Mouse (Mus musculus): ENCODE results near the gene Bbs9.

Gene Bbs9

DNA sequence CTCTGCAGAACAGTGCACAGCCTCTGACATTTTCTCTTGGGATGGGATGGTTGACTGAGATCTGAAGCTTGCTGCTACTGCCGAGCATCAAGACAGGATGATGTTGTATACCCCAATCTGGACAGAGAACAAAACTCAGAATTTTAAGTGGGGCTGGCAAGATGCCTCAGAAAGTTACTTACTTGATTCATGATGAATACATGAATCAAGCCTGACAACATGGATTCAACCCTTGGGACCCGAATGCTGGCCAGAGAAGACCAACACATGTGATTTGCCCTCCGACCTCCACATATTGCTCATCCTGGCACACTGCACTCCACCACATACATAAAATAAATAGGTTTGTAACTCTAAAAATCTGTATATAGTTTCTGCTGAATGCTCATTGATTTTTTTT, 403.8 kb downstream of the Bbs9 start:
- no peak for DNase-seq

DNA sequence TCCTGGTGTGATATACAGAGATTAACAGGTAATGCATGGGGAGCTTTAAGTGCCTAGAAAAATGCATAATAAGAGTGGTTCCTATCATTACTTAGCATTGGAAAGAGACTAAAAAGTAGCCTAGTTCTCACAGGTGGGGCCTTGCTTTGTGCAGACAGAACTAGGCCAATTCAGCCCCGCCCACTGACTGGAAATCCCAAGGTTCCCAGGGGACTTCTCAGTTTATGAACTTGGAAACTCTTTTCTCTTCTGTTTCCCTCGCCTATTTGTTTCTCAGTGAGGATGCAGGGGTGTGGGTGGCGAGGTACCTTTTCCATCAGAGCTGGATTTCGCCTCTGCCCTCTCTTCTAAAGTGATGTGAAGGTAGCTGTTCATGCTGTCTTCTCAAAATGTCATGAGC, 410.8 kb downstream of the Bbs9 start:
- DNase-seq: no peak

DNA sequence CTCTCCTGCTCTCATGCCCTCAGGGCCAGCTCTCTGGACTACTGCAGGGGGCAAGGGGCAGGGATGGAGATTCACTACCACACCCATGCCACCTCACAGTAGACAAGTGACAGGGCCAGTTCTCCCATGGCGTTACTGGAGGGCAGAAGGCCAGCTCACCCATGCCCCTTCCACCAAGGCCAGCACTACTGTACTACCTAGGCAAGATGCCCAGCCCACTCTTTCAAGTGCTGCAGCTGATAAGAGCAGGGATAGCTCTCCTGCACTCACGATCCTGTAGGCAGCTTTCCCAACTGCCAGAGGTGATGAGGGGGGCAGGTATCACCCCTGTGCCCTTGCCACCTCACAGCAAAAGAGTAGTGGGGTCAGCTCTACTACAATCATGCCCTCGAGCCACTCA, 429.9 kb downstream of the Bbs9 start:
- DNase-seq: no peak

DNA sequence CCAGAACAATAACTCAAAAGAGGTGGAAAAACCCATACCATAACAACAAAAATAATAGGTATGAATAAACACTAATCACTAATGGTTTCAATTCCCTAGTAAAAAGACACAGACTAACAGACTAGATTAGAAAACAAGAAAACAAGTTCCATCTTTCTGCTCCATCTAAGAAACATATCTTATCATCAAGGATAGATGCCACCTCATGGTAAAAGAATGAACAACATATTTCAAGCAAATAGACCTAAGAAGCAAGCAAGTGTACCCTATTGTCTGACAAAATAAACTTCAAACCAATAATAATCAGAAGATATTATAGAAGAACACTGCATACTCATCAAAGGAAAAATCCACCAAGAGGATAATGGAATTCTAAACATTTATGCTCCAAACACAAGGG, 441.3 kb downstream of the Bbs9 start:
- DNase-seq: no peak

DNA sequence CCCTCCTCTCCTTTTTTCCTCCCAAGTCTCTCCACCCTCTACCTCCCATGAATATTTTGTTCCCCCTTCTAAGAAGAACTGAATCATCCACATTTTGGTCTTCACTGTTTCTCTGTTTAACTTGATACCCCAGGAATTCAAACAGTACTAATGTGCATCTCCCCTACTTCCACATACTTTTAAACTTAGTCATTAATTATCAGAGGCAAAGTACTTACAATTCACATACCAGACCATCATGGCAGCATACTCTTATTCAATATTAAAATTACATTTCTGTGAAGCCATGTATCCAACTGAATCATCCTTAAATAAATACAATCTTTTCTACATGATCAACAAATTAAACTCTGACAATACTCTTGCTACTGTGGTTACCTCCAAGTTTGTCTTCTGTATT, 460.1 kb downstream of the Bbs9 start:
- no peak for DNase-seq

Measured in lung, adult 18-20 months (tissue).